Mouse (Mus musculus) lung, embryonic 14.5 days (tissue): Measurements from ENCODE around the gene Ccdc180. TPM values are rescaled to one million over a fixed set of nuclear protein-coding genes. Genes with fewer than 3 reads are reported as not detected.
A peak's percentile ranks its signal among the peaks of the same experiment; 100 is the strongest.

ENCODE experiments used
- ATAC-seq: fragments of 200-750 bp; cut with Nextera tagmentation; 2 replicates; pipeline ENCODE4 v1.8.0; 2017; ENCODE audit warnings: mild to moderate bottlenecking, moderate TSS enrichment, moderate library complexity; ENCODE audit not compliant: insufficient read depth
- DNase-seq: peaks from one replicate; pipeline ENCODE4 v3.0.0-alpha.2; 2015
- H3K27ac ChIP-seq: fragments of 300-500 bp; sonication (generic); 2 replicates; pipeline ENCODE4 v1.5.1; 2014; ENCODE audit warnings: low read depth, mild to moderate bottlenecking, moderate library complexity
- H3K27me3 ChIP-seq: fragments of 300-500 bp; sonication (generic); 2 replicates; pipeline ENCODE4 v1.6.1; 2014; ENCODE audit warnings: low read length, control low read depth; ENCODE audit not compliant: insufficient read depth
- H3K36me3 ChIP-seq: fragments of 300-500 bp; sonication (generic); 2 replicates; pipeline ENCODE4 v1.6.1; 2014; ENCODE audit warnings: control low read depth; ENCODE audit not compliant: insufficient read depth
- H3K4me1 ChIP-seq: fragments of 300-500 bp; sonication (generic); 2 replicates; pipeline ENCODE4 v1.6.1; 2014; ENCODE audit warnings: antibody characterized with exemption, control low read depth; ENCODE audit not compliant: insufficient read depth
- H3K4me2 ChIP-seq: fragments of 300-500 bp; sonication (generic); 2 replicates; pipeline ENCODE4 v1.6.1; 2014; ENCODE audit warnings: mild to moderate bottlenecking
- H3K4me3 ChIP-seq: fragments of 300-500 bp; sonication (generic); 2 replicates; pipeline ENCODE4 v1.5.1; 2014; ENCODE audit warnings: low read depth, low read length
- H3K9ac ChIP-seq: fragments of 300-500 bp; sonication (generic); 2 replicates; pipeline ENCODE4 v1.6.1; 2014
- H3K9me3 ChIP-seq: fragments of 300-500 bp; sonication (generic); 2 replicates; pipeline ENCODE4 v1.6.1; 2016; ENCODE audit warnings: low read depth, low read length, control low read depth
- CTCF ChIP-seq: IDR thresholded peaks from 2 replicates; pipeline ENCODE4 v1.5.1; 2016; ENCODE audit warnings: antibody characterized with exemption, low read depth
- WGBS: fragments of 180-500 bp; shearing (Covaris S2); extraction: QIAGEN DNeasy Blood & Tissue Kit; methylation state at CpG from one replicate; pipeline ENCODE4 v1.1.7; 2014; 5-methylcytosine and 5-hydroxymethylcytosine counted together
- polyA plus RNA-seq: library from polyadenylated mRNA; unstranded; fragments of >200 nt; fragmentation: Nextera tagmentation; extraction: Ambion mirVana; gene quantifications from 2 replicates; pipeline ENCODE4 v1.2.1, GENCODE M21; 2014

Ccdc180 gene
- polyA plus RNA-seq, 1 experiment from 2014 or later = 0.13 TPM

- H3K4me3 ChIP-seq = no peak overlapping the region
- H3K9me3 ChIP-seq = no peaks in the 10 kb centered on the region
- H3K27ac ChIP-seq = no peak overlapping the region
- DNase-seq (no peak), ATAC-seq (no peak)
- H3K27me3 ChIP-seq = no peaks in the 10 kb centered on the region
- no peak overlapping the region for H3K4me2 ChIP-seq
- WGBS = 80% methylated on average over 9 of the region's 9 CpGs
- no peaks in the 10 kb centered on the region for H3K4me1 ChIP-seq
- no peaks in the 10 kb centered on the region for H3K36me3 ChIP-seq
- no peak for TF ChIP-seq CTCF
- no peak overlapping the region for H3K9ac ChIP-seq
Observed at GRCm38 (mm10) chr4:45882521-45882920, 7.6 kb upstream of the Ccdc180 start.

- no peak for TF ChIP-seq CTCF
- WGBS = 87% methylated on average over 16 of the region's 16 CpGs
- Histone ChIP-seq H3K36me3 (no peaks in the 10 kb centered on the region), H3K4me2 (no peak overlapping the region), H3K4me3 (no peak overlapping the region), H3K27me3 (no peaks in the 10 kb centered on the region), H3K9ac (no peak overlapping the region), H3K27ac (no peak overlapping the region), H3K9me3 (no peaks in the 10 kb centered on the region), H3K4me1 (no peaks in the 10 kb centered on the region)
- ATAC-seq (no peak), DNase-seq (no peak)
Observed at GRCm38 (mm10) chr4:45883250-45883649, 6.9 kb upstream of the Ccdc180 start.

GRCm38 (mm10) chr4:45889487-45889886 lies 616 bp upstream of the Ccdc180 start:
- Histone ChIP-seq H3K27me3 (no peaks in the 10 kb centered on the region), H3K4me3 (no peak overlapping the region), H3K4me2 (no peak overlapping the region), H3K9me3 (no peaks in the 10 kb centered on the region), H3K9ac (no peak overlapping the region), H3K4me1 (0 out of 2 replicates have a peak, but pooled peaks cover 3% of the 10 kb centered on the region), H3K36me3 (no peaks in the 10 kb centered on the region), H3K27ac (no peak overlapping the region)
- no peak for TF ChIP-seq CTCF
- ATAC-seq = no peak
- no peak for DNase-seq
- whole genome bisulfite sequencing = 76% methylated on average over 6 of the region's 6 CpGs

- H3K9me3 ChIP-seq = no peaks in the 10 kb centered on the region
- no peak overlapping the region for H3K9ac ChIP-seq
- no peaks in the 10 kb centered on the region for H3K27me3 ChIP-seq
- H3K27ac ChIP-seq = no peak overlapping the region
- H3K4me2 ChIP-seq = no peak overlapping the region
- no peaks in the 10 kb centered on the region for H3K36me3 ChIP-seq
- peak; percentile 25 for DNase-seq
- H3K4me1 ChIP-seq = no peaks in the 10 kb centered on the region
- H3K4me3 ChIP-seq = no peak overlapping the region
- peak; percentile 38; the same call in 1 of the 2 replicates for ATAC-seq
- WGBS = 8% methylated on average over 16 of the region's 16 CpGs
- TF ChIP-seq CTCF = no peak
Observed at GRCm38 (mm10) chr4:45896425-45897081, 6.5 kb downstream of the Ccdc180 start.

- Histone ChIP-seq H3K4me1 (no peaks in the 10 kb centered on the region), H3K4me3 (no peak overlapping the region), H3K36me3 (no peaks in the 10 kb centered on the region), H3K27me3 (no peaks in the 10 kb centered on the region), H3K4me2 (no peak overlapping the region), H3K27ac (no peak overlapping the region), H3K9ac (no peak overlapping the region), H3K9me3 (no peaks in the 10 kb centered on the region)
- ATAC-seq = no peak
- no peak for TF ChIP-seq CTCF
- 38% methylated on average over 5 of the region's 5 CpGs for WGBS
- no peak for DNase-seq
Observed at GRCm38 (mm10) chr4:45898413-45898812, 8.3 kb downstream of the Ccdc180 start.

GRCm38 (mm10) chr4:45909256-45909655 lies 19.2 kb downstream of the Ccdc180 start:
- WGBS = 75% methylated on average over 13 of the region's 13 CpGs
- Histone ChIP-seq H3K36me3 (no peaks in the 10 kb centered on the region), H3K4me3 (no peak overlapping the region), H3K9ac (no peak overlapping the region), H3K4me2 (no peak overlapping the region), H3K27ac (no peak overlapping the region), H3K9me3 (no peaks in the 10 kb centered on the region), H3K27me3 (no peaks in the 10 kb centered on the region), H3K4me1 (no peaks in the 10 kb centered on the region)
- TF ChIP-seq CTCF = no peak
- ATAC-seq (no peak), DNase-seq (no peak)

- H3K4me2 ChIP-seq = no peak overlapping the region
- H3K4me1 ChIP-seq = no peaks in the 10 kb centered on the region
- DNase-seq = no peak
- H3K9me3 ChIP-seq = no peaks in the 10 kb centered on the region
- no peak overlapping the region for H3K4me3 ChIP-seq
- peak; percentile 25; the same call in 1 of the 2 replicates for TF ChIP-seq CTCF
- WGBS = 64% methylated on average over 4 of the region's 4 CpGs
- no peak overlapping the region for H3K9ac ChIP-seq
- no peak overlapping the region for H3K27ac ChIP-seq
- H3K27me3 ChIP-seq = no peaks in the 10 kb centered on the region
- no peak for ATAC-seq
- no peaks in the 10 kb centered on the region for H3K36me3 ChIP-seq
Observed at GRCm38 (mm10) chr4:45909924-45910323, 19.8 kb downstream of the Ccdc180 start.

- 64% methylated on average over 5 of the region's 5 CpGs for WGBS
- H3K4me2 ChIP-seq = no peak overlapping the region
- no peak for ATAC-seq
- no peak overlapping the region for H3K4me3 ChIP-seq
- H3K9ac ChIP-seq = no peak overlapping the region
- no peak for DNase-seq
- H3K4me1 ChIP-seq = no peaks in the 10 kb centered on the region
- no peak for TF ChIP-seq CTCF
- H3K27me3 ChIP-seq = no peaks in the 10 kb centered on the region
- no peaks in the 10 kb centered on the region for H3K9me3 ChIP-seq
- H3K27ac ChIP-seq = no peak overlapping the region
- H3K36me3 ChIP-seq = no peaks in the 10 kb centered on the region
Observed at GRCm38 (mm10) chr4:45911256-45911655, 21.2 kb downstream of the Ccdc180 start.
